Mouse (Mus musculus) forebrain, embryonic 14.5 days (tissue): ENCODE results near the gene Trmt10c. TPM values are rescaled to one million over a fixed set of nuclear protein-coding genes. Genes with fewer than 3 reads are reported as not detected.

Experiments
- ATAC-seq: fragments of 200-750 bp; cut with Nextera tagmentation; 2 replicates; pipeline ENCODE4 v1.8.0; 2017; ENCODE audit warnings: mild to moderate bottlenecking, moderate library complexity
- DNase-seq: peaks from one replicate; pipeline ENCODE4 v3.0.0-alpha.2; 2015; ENCODE audit warnings: low spot score
- H3K27ac ChIP-seq: fragments of 300-500 bp; sonication (generic); 2 replicates; pipeline ENCODE4 v1.5.1; 2014; ENCODE audit warnings: low read depth, mild to moderate bottlenecking, control low read depth, low read length, moderate library complexity
- H3K27me3 ChIP-seq: fragments of 300-500 bp; sonication (generic); replicated peaks from 2 replicates; pipeline ENCODE4 v1.6.1; 2014; ENCODE audit warnings: low read length, control low read depth, mixed read lengths; ENCODE audit not compliant: control insufficient read depth, insufficient read depth
- H3K36me3 ChIP-seq: fragments of 300-500 bp; sonication (generic); 2 replicates; pipeline ENCODE4 v1.6.1; 2014; ENCODE audit warnings: low read length, control low read depth; ENCODE audit not compliant: control insufficient read depth, insufficient read depth
- H3K4me1 ChIP-seq: fragments of 300-500 bp; sonication (generic); 2 replicates; pipeline ENCODE4 v1.6.1; 2014; ENCODE audit warnings: antibody characterized with exemption, low read length, control low read depth; ENCODE audit not compliant: control insufficient read depth, insufficient read depth
- H3K4me2 ChIP-seq: fragments of 300-500 bp; sonication (generic); 2 replicates; pipeline ENCODE4 v1.6.1; 2014; ENCODE audit warnings: mild to moderate bottlenecking, control low read depth, low read length
- H3K4me3 ChIP-seq: fragments of 300-500 bp; sonication (generic); 2 replicates; pipeline ENCODE4 v1.5.1; 2014; ENCODE audit warnings: low read depth, low read length, control low read depth
- H3K9ac ChIP-seq: fragments of 300-500 bp; sonication (generic); 2 replicates; pipeline ENCODE4 v1.6.1; 2014; ENCODE audit warnings: mild to moderate bottlenecking, low read length, control low read depth, moderate library complexity
- H3K9me3 ChIP-seq: fragments of 300-500 bp; sonication (generic); replicated peaks from 2 replicates; pipeline ENCODE4 v1.6.1; 2016; ENCODE audit warnings: low read length, control low read depth, mixed read lengths; ENCODE audit not compliant: control insufficient read depth
- WGBS: fragments of 180-500 bp; shearing (Covaris S2); extraction: QIAGEN DNeasy Blood & Tissue Kit; methylation state at CpG from one replicate; pipeline ENCODE4 v1.1.7; 2014; 5-methylcytosine and 5-hydroxymethylcytosine counted together
- polyA plus RNA-seq: library from polyadenylated mRNA; unstranded; fragments of >200 nt; fragmentation: Nextera tagmentation; extraction: Ambion mirVana; gene quantifications from 2 replicates; pipeline ENCODE4 v1.2.1, GENCODE M21; 2014

The Trmt10c gene
- 28.1 and 29.8 TPM in 2 replicates for polyA plus RNA-seq

DNA sequence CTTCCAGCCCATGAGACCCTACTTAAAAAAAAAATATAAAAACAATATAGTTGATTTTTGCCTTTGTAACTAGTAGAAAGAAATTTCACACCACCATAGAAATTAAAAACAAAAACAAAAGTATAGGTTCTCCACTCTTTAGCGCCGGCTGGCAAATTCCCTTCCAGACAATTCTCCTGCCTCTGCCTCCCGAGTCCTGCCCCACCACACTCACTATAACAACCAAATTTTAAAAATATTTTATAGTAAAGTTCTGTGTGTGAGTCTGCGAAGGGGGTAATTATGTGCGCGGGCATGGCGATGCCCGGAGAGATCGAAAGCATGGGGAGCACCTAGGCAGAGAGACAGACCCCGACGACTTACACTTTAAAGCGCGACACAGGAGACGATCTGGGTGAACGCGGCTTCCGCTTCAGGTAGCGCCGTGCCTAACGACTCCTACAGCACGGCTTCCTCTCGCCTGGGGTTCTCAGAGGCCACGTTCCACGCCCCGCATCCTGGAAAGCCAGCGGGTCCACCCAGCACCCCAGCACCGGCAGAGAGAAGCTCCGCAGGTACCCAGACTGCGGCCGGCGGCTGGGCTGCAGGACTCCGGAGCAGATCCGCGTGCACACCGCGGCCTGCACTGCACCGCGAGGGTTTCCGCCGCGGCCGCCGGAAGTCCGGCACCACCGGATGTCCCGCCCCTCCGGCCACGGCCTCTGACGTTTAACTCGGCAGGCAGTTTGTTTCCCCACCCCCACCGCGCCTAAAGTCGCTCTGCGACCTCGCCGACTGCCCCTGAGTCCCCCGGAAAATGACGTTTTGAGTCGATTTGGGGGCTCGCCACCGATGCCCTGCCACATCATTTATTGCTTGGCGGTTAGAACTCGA, at the start of gene Trmt10c:
Gene Trmt10c (minus strand): TSS at position 682 of the 873 bp plus-strand sequence.
- Histone ChIP-seq H3K4me1 (peaks cover 10% of the 10 kb centered on the region), H3K9me3 (no peaks in the 10 kb centered on the region), H3K27ac (peak within 1 kb of the TSS; percentile 83), H3K36me3 (peaks cover 25% of the 10 kb centered on the region), H3K4me3 (peak within 1 kb of the TSS; percentile 77), H3K27me3 (no peaks in the 10 kb centered on the region), H3K4me2 (peak within 1 kb of the TSS; percentile 72), H3K9ac (peak within 1 kb of the TSS; percentile 82)
- under 1% methylated on average over 62 of the region's 63 CpGs for WGBS
- peak; percentile 93 for DNase-seq
- ATAC-seq: peak; percentile 100

DNA sequence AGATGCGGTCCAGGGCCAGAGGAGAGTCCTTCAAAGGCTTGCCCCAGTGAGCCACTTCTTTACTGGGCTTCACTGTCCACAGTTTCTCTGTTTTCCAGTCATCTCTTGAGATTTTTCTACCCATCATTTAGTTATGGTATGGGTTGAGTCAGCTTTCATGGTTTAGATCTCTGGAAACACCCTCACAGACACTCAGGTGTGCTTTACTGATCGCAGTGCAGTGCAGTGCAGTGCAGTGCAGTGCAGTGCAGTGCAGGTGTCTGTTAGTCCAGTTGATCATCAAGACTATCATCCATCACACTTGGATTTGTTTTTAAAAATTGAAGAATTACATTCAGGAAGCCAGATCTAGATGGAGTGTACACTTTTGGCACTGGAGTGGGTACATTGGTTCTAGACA, 48.7 kb upstream of the Trmt10c start:
- DNase-seq (no peak), ATAC-seq (no peak)
- Histone ChIP-seq H3K4me1 (no peaks in the 10 kb centered on the region), H3K4me2 (no peak overlapping the region), H3K9ac (no peak overlapping the region), H3K9me3 (no peaks in the 10 kb centered on the region), H3K4me3 (no peak overlapping the region), H3K27me3 (no peaks in the 10 kb centered on the region), H3K36me3 (peaks cover 24% of the 10 kb centered on the region; the same call in 1 of the 2 replicates), H3K27ac (no peak overlapping the region)
- WGBS: 93% methylated on average over 2 of the region's 2 CpGs

DNA sequence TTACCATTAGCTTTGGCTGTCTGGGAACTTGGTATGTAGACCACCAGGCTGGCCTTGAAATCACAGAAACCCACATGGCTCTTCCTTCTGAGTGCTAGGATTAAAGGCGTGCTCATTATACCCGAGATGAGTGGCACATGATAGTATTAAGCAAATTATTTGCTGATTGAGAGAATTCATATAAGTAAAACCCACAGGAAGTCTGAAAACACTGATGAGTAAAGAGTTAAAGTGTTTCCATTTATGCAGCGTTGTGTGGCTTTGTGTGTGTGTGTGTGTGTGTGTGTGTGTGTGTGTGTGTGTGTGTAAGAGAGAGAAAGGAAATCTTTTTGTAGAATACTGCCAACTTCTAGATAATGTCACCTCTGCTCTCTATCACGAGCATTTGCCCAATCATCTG, 44.1 kb upstream of the Trmt10c start:
- Histone ChIP-seq H3K36me3 (peaks cover 9% of the 10 kb centered on the region; the same call in 1 of the 2 replicates), H3K4me3 (no peak overlapping the region), H3K27me3 (no peaks in the 10 kb centered on the region), H3K9ac (no peak overlapping the region), H3K27ac (no peak overlapping the region), H3K9me3 (no peaks in the 10 kb centered on the region), H3K4me2 (no peak overlapping the region), H3K4me1 (peaks cover 4% of the 10 kb centered on the region)
- ATAC-seq: no peak
- WGBS: 85% methylated on average over 4 of the region's 4 CpGs
- DNase-seq: no peak

DNA sequence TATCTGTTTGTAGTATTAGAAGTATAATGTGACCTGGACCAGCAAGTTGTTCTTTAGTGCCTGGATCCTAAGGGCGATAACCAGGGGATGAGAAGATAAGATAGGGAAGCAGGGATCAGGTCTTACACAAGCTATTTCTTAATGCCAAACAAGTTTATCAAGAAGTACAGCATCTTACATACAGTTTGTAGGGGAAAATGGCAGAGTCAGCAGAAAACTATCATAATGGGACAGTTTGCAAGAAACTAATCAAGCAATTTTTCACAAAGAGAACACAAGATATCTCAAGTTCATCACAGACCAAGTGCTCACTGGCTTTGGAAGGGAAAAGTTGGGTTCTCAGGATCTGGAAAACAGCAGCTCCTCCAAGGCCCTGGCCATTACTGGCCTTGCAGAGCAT, 41.8 kb upstream of the Trmt10c start:
- Histone ChIP-seq H3K4me2 (no peak overlapping the region), H3K4me1 (peaks cover 8% of the 10 kb centered on the region), H3K9me3 (no peaks in the 10 kb centered on the region), H3K27me3 (no peaks in the 10 kb centered on the region), H3K9ac (no peak overlapping the region), H3K36me3 (peaks cover 4% of the 10 kb centered on the region; the same call in 1 of the 2 replicates), H3K27ac (no peak overlapping the region), H3K4me3 (no peak overlapping the region)
- 90% methylated on average over 1 of the region's 1 CpGs for WGBS
- ATAC-seq (no peak), DNase-seq (no peak)

DNA sequence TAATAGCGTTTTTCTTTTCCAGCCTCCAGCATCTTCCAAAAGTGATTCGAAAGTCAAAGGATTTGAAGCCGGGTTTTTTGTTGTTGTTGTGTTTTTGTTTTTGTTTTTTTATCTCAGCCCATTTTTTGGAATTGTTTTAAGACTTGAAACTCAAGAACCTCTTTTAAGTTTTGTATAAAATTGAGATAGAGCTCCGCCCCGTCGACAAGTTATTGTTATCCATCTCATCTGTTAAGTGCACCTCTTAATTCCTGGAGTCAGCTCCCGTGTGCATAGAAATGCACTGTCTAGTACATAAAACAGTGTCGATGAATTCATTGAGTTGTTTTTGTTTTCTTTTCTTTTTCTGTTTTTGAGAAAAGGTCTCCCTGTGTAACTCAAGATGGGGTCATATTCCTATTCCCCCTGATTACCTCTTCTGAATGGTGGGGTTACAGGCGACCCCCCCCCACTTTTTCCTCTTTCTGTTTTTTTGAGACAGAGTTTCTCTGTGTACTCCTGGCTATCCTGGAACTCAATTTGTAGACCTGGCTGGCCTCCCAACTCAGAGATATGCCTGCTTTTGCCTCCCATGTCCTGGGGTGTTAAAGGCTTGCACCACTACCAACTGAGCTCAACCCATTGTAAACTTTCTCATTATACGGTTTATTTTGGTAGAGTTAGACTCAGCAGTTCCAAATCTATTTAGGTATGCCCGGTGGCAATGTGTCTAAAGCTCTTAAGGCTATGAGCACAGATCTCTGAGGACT, 38.7 kb upstream of the Trmt10c start:
- peak overlapping the region; percentile 75 for H3K4me3 ChIP-seq
- no peaks in the 10 kb centered on the region for H3K9me3 ChIP-seq
- peak overlapping the region; percentile 78 for H3K9ac ChIP-seq
- DNase-seq: peak; percentile 29
- peak overlapping the region; percentile 93 for H3K27ac ChIP-seq
- H3K27me3 ChIP-seq: no peaks in the 10 kb centered on the region
- ATAC-seq: peak; percentile 21; the same call in 1 of the 2 replicates
- 4% methylated on average over 11 of the region's 11 CpGs for WGBS
- H3K36me3 ChIP-seq: no peaks in the 10 kb centered on the region
- peaks cover 8% of the 10 kb centered on the region for H3K4me1 ChIP-seq
- H3K4me2 ChIP-seq: peak overlapping the region; percentile 52

DNA sequence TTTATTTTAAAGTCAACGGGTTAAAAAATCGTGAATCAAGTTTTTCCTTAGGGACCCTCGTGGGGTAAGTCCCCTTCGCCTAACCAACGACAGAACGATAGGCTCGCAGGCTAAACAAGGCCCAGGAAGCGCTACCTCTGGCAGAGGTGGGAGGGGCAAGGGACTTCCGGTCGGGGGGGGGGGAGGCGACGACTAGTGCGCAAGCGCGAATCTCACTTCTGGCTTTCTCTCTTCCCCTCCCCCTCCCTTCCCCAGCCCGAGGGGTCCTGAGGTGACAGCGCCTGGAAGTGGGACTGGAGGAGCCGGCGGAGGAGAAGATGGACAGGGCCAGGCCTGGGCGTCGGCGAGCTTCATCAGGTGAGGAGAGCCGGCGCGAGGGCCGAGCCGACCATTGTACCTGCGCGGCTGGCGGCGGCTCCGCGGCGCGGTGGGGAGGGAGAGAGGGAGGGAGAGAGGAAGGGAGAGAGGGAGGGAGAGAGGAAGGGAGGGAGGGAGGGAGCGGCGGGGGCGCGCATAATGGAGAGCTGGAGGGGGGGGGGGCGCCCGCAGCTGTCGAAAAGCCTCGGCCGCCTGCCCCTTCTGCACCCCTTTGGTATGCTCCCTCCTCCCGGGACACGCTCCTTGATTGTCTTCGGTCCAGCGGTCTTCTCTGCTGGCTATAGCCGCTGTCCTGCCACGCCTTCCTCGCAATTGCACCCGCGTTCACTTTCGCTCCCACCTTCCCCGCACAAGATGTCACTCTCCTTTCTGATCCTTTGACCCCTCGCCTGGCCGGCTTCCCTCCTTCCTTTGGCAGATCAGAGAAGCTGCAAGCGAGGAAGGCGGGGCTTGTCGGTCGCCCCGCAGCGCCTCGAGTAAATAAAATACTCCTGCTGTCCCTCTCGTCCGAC, 37.8 kb upstream of the Trmt10c start:
- H3K4me2 ChIP-seq: peak overlapping the region; percentile 52
- peak overlapping the region; percentile 78 for H3K9ac ChIP-seq
- WGBS: under 1% methylated on average over 50 of the region's 66 CpGs
- DNase-seq (peak; percentile 96), ATAC-seq (peak; percentile 93)
- H3K9me3 ChIP-seq: no peaks in the 10 kb centered on the region
- peak overlapping the region; percentile 75 for H3K4me3 ChIP-seq
- peak overlapping the region; percentile 93 for H3K27ac ChIP-seq
- no peaks in the 10 kb centered on the region for H3K36me3 ChIP-seq
- H3K27me3 ChIP-seq: no peaks in the 10 kb centered on the region
- H3K4me1 ChIP-seq: peaks cover 8% of the 10 kb centered on the region

DNA sequence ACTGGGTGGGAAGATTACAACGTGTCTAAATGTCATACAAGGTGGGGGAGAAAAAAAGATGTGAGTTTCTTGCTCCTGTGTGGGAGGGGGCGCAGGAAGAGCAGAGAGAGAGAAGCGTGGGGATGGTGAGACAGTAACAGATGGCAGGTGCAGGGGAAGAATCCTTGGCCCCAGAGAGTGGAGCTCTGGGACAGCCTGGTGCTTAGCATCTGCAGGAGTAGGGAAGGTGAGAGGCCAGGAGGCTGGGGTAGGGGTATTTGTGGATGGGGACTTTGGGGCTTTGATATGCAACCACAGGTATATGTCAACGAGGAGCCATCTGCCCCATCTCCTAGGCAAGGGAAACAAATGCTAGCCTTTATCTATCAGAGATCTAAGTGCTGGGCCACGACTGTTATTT, 36.9 kb upstream of the Trmt10c start:
- Histone ChIP-seq H3K27me3 (no peaks in the 10 kb centered on the region), H3K9me3 (no peaks in the 10 kb centered on the region), H3K36me3 (no peaks in the 10 kb centered on the region), H3K4me3 (no peak overlapping the region), H3K4me1 (peaks cover 8% of the 10 kb centered on the region), H3K4me2 (no peak overlapping the region; the same call in 1 of the 2 replicates), H3K27ac (no peak overlapping the region), H3K9ac (no peak overlapping the region)
- 72% methylated on average over 5 of the region's 5 CpGs for WGBS
- no peak for DNase-seq
- ATAC-seq: no peak

DNA sequence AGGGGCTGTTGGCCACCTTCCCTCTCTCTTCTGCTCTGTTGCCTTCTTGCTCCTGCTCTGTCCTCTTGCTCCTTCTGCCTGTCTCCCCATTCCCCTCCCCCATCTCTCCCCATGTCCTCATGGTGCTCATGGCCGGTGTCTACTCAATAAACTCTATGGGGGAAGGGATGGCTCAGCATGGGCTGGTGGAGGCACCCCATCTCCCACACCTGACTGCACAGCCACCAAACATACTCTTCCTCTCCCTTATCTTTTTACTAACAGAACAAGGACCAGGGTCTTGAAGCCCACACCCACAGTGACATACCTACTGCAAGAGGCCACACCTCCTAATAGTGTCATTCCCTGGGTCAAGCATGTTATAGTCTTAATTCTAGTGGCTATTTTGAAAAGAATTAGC, 36.5 kb upstream of the Trmt10c start:
- Histone ChIP-seq H3K9ac (no peak overlapping the region), H3K4me1 (peaks cover 8% of the 10 kb centered on the region), H3K4me2 (no peak overlapping the region), H3K27me3 (no peaks in the 10 kb centered on the region), H3K27ac (no peak overlapping the region), H3K9me3 (no peaks in the 10 kb centered on the region), H3K36me3 (no peaks in the 10 kb centered on the region), H3K4me3 (no peak overlapping the region)
- ATAC-seq: no peak
- no peak for DNase-seq
- WGBS: 78% methylated on average over 1 of the region's 1 CpGs
